Mouse (Mus musculus): ENCODE measurements around the gene Prkab2. TPM values are rescaled to one million over a fixed set of nuclear protein-coding genes. Genes with fewer than 3 reads are reported as not detected.

The Prkab2 gene
- total and polyA plus RNA-seq, 3 experiments, result 0.68 to 1.5 (median 1.4) TPM

- Histone ChIP-seq H3K4me3 (replicated peaks in 1 of 3; ENCODE audit: low read depth in 2 of 3, low read length in 2 of 3, poor library complexity in 1 of 3) (no peak overlapping the region), H3K4me1 (ENCODE audit: control insufficient read depth in 1 of 2, insufficient read depth in 2 of 2) (no peaks in the 10 kb centered on the region; a peak in 1 of 4 replicates), H3K4me2 (ENCODE audit: insufficient read depth, low read depth, poor library complexity, severe bottlenecking) (no peak overlapping the region), H3K27ac (ENCODE audit: insufficient read depth, low read depth) (no peak overlapping the region), H3K9me3 (replicated peaks; ENCODE audit: low read length) (no peaks in the 10 kb centered on the region), H3K36me3 (replicated peaks in 1 of 2; ENCODE audit: control insufficient read depth in 1 of 2, insufficient read depth in 1 of 2, low read length in 1 of 2) (no peaks in the 10 kb centered on the region), H3K9ac (ENCODE audit: insufficient read depth, low read depth) (no peak overlapping the region), H3K27me3 (replicated peaks) (no peaks in the 10 kb centered on the region), H3K79me2 (replicated peaks; ENCODE audit: control insufficient read depth, extremely low read depth, insufficient read depth, poor library complexity, severe bottlenecking) (no peaks in the 10 kb centered on the region)
- no peak for TF ChIP-seq UBTF (IDR thresholded peaks at IDR 0.05; ENCODE audit: low read depth, low read length)
- TF ChIP-seq NRF1 (IDR thresholded peaks at IDR 0.05; ENCODE audit: low read depth, low read length), result no peak
- TF ChIP-seq RCOR1 (conservative IDR thresholded peaks at IDR 0.05; ENCODE audit: low read depth, low read length), result no peak
- no peak for TF ChIP-seq CHD1 (IDR thresholded peaks at IDR 0.05; ENCODE audit: low read depth, low read length)
- TF ChIP-seq MYC (IDR thresholded peaks at IDR 0.05; ENCODE audit: low read depth, low read length), result no peak
- TF ChIP-seq EP300 (IDR thresholded peaks at IDR 0.05; ENCODE audit: low read length), result no peak
- TF ChIP-seq POLR2AphosphoS2 (IDR thresholded peaks at IDR 0.05; ENCODE audit: low read depth, low read length), result no peak
- no peak for TF ChIP-seq IRF4 (IDR thresholded peaks at IDR 0.05; ENCODE audit: low read depth, low read length)
- TF ChIP-seq BHLHE40 (IDR thresholded peaks at IDR 0.05; ENCODE audit: low read depth, low read length), result no peak
- no peak for TF ChIP-seq CHD2 (IDR thresholded peaks at IDR 0.05; ENCODE audit: low read length)
- TF ChIP-seq MAZ (IDR thresholded peaks at IDR 0.05; ENCODE audit: low read depth, low read length), result no peak
- TF ChIP-seq JUN (IDR thresholded peaks at IDR 0.05; ENCODE audit: insufficient read depth, low read depth, low read length), result no peak
- TF ChIP-seq MAFK (IDR thresholded peaks at IDR 0.05; ENCODE audit: insufficient replicate concordance, low read length), result no peak
- TF ChIP-seq ZNF384 (IDR thresholded peaks at IDR 0.05; ENCODE audit: low read depth, low read length), result no peak
- TF ChIP-seq CTCF (conservative IDR thresholded peaks at IDR 0.05 in 1 of 2, IDR thresholded peaks at IDR 0.05 in 1 of 2; ENCODE audit: low read depth in 2 of 2, low read length in 2 of 2), result no peak
- no peak for TF ChIP-seq MXI1 (IDR thresholded peaks at IDR 0.05; ENCODE audit: low read depth, low read length)
- no peak for TF ChIP-seq RAD21 (IDR thresholded peaks at IDR 0.05; ENCODE audit: low read depth, low read length)
- no peak for TF ChIP-seq GABPA (IDR thresholded peaks at IDR 0.05; ENCODE audit: insufficient replicate concordance, low read depth, low read length)
- in situ Hi-C loops (cut with MboI; ENCODE audit: low pct_ligation_motif_present, low pct_unique_long_range_greater_than_20kb, low sequenced_read_pairs), result no loop called here
- dilution Hi-C loops (cut with MboI; ENCODE audit: extremely low pct_ligation_motif_present, extremely low pct_unique_long_range_greater_than_20kb, low sequenced_read_pairs), result no loop called here
- DNase-seq (ENCODE audit: extremely low read depth), result no peak
Observed at GRCm38 (mm10) chr3:97710881-97711280, 52.9 kb downstream of the Prkab2 start.

DNA sequence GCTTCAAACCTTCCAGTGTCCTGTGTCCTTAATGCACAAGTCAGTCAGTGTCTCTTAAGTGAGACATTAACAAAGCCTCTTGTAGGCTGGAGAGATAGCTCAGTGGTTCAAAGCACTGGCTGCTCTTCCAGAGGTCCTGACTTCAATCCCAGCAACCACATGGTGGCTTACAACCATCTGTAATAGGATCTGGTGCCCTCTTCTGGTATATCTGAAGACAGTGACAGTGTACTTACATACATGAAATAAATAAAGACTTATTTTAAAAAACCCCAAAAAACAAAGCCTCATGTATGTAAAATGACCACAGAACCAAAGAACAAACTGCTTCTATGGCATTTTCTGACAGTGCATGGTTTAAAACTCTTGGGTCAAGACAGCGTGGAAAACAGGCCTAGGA lies 57.9 kb downstream of the Prkab2 start:
- dilution Hi-C loops (cut with MboI; ENCODE audit: extremely low pct_ligation_motif_present, extremely low pct_unique_long_range_greater_than_20kb, low sequenced_read_pairs), result no loop called here

More for the DNA sequence above, 57.9 kb downstream of the Prkab2 start:
- no peaks in the 10 kb centered on the region for H3K79me2 ChIP-seq (replicated peaks; ENCODE audit: control insufficient read depth, extremely low read depth, insufficient read depth, poor library complexity, severe bottlenecking)
- no peak overlapping the region for H3K4me3 ChIP-seq (replicated peaks in 1 of 3; ENCODE audit: low read depth in 2 of 3, low read length in 2 of 3, poor library complexity in 1 of 3)
- H3K4me1 ChIP-seq (ENCODE audit: control insufficient read depth in 1 of 2, insufficient read depth in 2 of 2), result no peaks in the 10 kb centered on the region; a peak in 1 of 4 replicates
- no peaks in the 10 kb centered on the region for H3K36me3 ChIP-seq (replicated peaks in 1 of 2; ENCODE audit: control insufficient read depth in 1 of 2, insufficient read depth in 1 of 2, low read length in 1 of 2)
- in situ Hi-C loops (cut with MboI; ENCODE audit: low pct_ligation_motif_present, low pct_unique_long_range_greater_than_20kb, low sequenced_read_pairs), result no loop called here
- no peaks in the 10 kb centered on the region for H3K9me3 ChIP-seq (replicated peaks; ENCODE audit: low read length)
- no peak overlapping the region for H3K9ac ChIP-seq (ENCODE audit: insufficient read depth, low read depth)
- TF ChIP-seq MAX (IDR thresholded peaks at IDR 0.05; ENCODE audit: low read length), result no peak
- TF ChIP-seq CTCF (conservative IDR thresholded peaks at IDR 0.05 in 1 of 2, IDR thresholded peaks at IDR 0.05 in 1 of 2; ENCODE audit: low read depth in 2 of 2, low read length in 2 of 2), result peak in 1 of 2 experiments; percentile 39; a peak in 2 of 4 replicates
- peak; percentile 8 for TF ChIP-seq RAD21 (IDR thresholded peaks at IDR 0.05; ENCODE audit: low read depth, low read length)
- TF ChIP-seq BHLHE40 (IDR thresholded peaks at IDR 0.05; ENCODE audit: low read depth, low read length), result no peak
- TF ChIP-seq HCFC1 (IDR thresholded peaks at IDR 0.05; ENCODE audit: low read depth, low read length), result no peak
- TF ChIP-seq ZNF384 (IDR thresholded peaks at IDR 0.05; ENCODE audit: low read depth, low read length), result no peak
- no peak for TF ChIP-seq ZKSCAN1 (IDR thresholded peaks at IDR 0.05; ENCODE audit: borderline replicate concordance, low read depth, low read length)
- H3K4me2 ChIP-seq (ENCODE audit: insufficient read depth, low read depth, poor library complexity, severe bottlenecking), result no peak overlapping the region
- no peak for DNase-seq (ENCODE audit: extremely low read depth)
- no peak overlapping the region for H3K27ac ChIP-seq (ENCODE audit: insufficient read depth, low read depth)
- no peaks in the 10 kb centered on the region for H3K27me3 ChIP-seq (replicated peaks)
